Mouse (Mus musculus): ENCODE results near the gene Astn2.

GRCm38 (mm10) chr4:65379461-65379860 is 1025.0 kb downstream of the Astn2 start:
- TF ChIP-seq POLR2A (IDR thresholded peaks at IDR 0.05; ENCODE audit: insufficient read length, low read depth) = no peak
- no peak for TF ChIP-seq USF1 (IDR thresholded peaks at IDR 0.05; ENCODE audit: low read depth)
- TF ChIP-seq E2F4 (IDR thresholded peaks at IDR 0.05; ENCODE audit: insufficient read depth) = no peak
- TF ChIP-seq MYOG (IDR thresholded peaks at IDR 0.05; ENCODE audit: control insufficient read depth in 1 of 3, insufficient read depth in 1 of 3, insufficient read length in 2 of 3, low read depth in 2 of 3) = no peak
- no peak for TF ChIP-seq CEBPB (IDR thresholded peaks at IDR 0.05; ENCODE audit: insufficient read depth, poor library complexity, severe bottlenecking)
- no peak for TF ChIP-seq MAX (IDR thresholded peaks at IDR 0.05; ENCODE audit: low read depth)
- TF ChIP-seq TCF12 (IDR thresholded peaks at IDR 0.05; ENCODE audit: insufficient read depth, poor library complexity, severe bottlenecking) = no peak
- no peak for TF ChIP-seq MYOD1 (IDR thresholded peaks at IDR 0.05; ENCODE audit: control insufficient read depth in 1 of 3, insufficient read length in 2 of 3, low read depth in 2 of 3)
- no peak for TF ChIP-seq POLR2AphosphoS2 (IDR thresholded peaks at IDR 0.05; ENCODE audit: insufficient read length, low read depth)
- no peak for TF ChIP-seq SRF (IDR thresholded peaks at IDR 0.05; ENCODE audit: control insufficient read depth, insufficient read length, low read depth)
- no peak for TF ChIP-seq REST (IDR thresholded peaks at IDR 0.05; ENCODE audit: insufficient read depth, insufficient read length)
- no peak for TF ChIP-seq TCF3 (IDR thresholded peaks at IDR 0.05; ENCODE audit: insufficient read length, low read depth)

All from myocyte (in vitro differentiated cells).